Comparison of ENCODE assay signal across 11 mouse cellular contexts in the genomic region with DNA sequence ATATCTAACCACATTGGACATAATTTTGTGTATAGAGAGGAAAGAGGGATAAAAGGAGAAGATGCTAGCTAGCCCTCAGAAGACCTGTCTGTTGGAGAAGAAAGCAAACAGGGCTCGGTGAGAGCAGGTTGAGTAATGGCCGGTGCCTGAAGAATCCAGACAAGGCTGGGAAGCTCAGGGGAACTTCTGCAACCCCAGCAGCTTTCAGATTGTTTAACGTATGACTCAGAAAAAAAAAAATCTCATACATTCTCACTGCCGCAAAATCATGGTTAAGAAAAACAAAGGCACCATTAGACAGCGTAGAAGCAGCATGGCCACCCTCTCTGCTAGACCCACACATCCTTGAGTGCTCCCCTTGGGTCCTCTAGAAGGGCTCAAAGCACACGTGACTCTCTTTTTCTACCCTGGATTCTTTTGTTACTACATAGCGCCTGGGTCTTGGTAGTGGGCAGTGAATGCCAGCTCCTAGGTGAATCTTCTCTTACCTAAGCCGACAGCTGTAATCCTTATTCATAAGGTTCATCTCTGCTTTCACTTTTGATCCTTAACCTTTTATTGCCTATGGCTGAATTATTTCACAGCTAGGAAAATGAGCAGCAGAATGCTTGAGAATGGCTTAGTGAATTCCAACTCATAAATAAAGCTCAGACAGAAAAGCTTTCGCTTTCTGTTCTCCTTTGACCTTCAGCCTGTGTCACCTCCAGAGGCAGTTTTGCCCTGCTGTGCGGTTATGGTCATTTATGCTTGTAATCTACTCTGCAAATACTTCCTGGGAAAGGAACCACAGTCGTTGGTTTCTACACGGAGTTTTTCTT. TPM values are rescaled to one million over a fixed set of nuclear protein-coding genes. Genes with fewer than 3 reads are reported as not detected.
DNase-seq lines count a peak whose midpoint lies in the region; ATAC-seq and TF ChIP-seq lines count a peak whose summit lies in the region.
"Had no signal": no experiment of that assay in that cellular context is flagged by ENCODE, and none has a peak within 500 bp of the region (broad histone marks: within the 10 kb centered on the region; RNA-seq: fewer than 3 reads in every experiment).

No protein-coding gene starts in this region.

- no peaks in the 10 kb centered on the region for H3K9me3 ChIP-seq in liver, embryonic 13.5 days (replicated peaks)
- H3K9me3 ChIP-seq in stomach, postnatal 0 days (ENCODE audit: control insufficient read depth, low read length), result no peaks in the 10 kb centered on the region
- H3K9me3 ChIP-seq in hindbrain, embryonic 12.5 days (replicated peaks), result no peaks in the 10 kb centered on the region
- H3K9me3 ChIP-seq: midbrain, embryonic 15.5 days had no signal

- peak overlapping the region; percentile 58 for H3K4me2 ChIP-seq in liver, embryonic 13.5 days
- peak overlapping the region; percentile 14; the same call in 1 of the 2 replicates for H3K4me2 ChIP-seq in stomach, postnatal 0 days (replicated peaks; ENCODE audit: low read depth)
- H3K4me2 ChIP-seq in hindbrain, embryonic 12.5 days (replicated peaks), result no peak overlapping the region
- H3K4me2 ChIP-seq: midbrain, embryonic 15.5 days had no signal

- no peaks in the 10 kb centered on the region for H3K27me3 ChIP-seq in thymus, adult 2 months (ENCODE audit: control insufficient read depth, insufficient read depth, low read length)
- H3K27me3 ChIP-seq in liver, embryonic 13.5 days, result no peaks in the 10 kb centered on the region
- H3K27me3 ChIP-seq in stomach, postnatal 0 days (ENCODE audit: control insufficient read depth, insufficient read depth, low read length), result no peaks in the 10 kb centered on the region
- H3K27me3 ChIP-seq in hindbrain, embryonic 12.5 days, result no peaks in the 10 kb centered on the region
- H3K27me3 ChIP-seq: midbrain, embryonic 15.5 days had no signal

- TF ChIP-seq POLR2A in thymus, adult 2 months (IDR thresholded peaks at IDR 0.05; ENCODE audit: control insufficient read depth, extremely low read depth, insufficient read depth, low read length, poor library complexity), result no peak

- TF ChIP-seq EP300 in stomach, postnatal 0 days (optimal IDR thresholded peaks at IDR 0.05), result no peak

- H3K4me1 ChIP-seq in thymus, adult 2 months (replicated peaks; ENCODE audit: control insufficient read depth, insufficient read depth, low read length), result peaks cover 43% of the 10 kb centered on the region
- peaks cover 17% of the 10 kb centered on the region for H3K4me1 ChIP-seq in liver, embryonic 13.5 days (replicated peaks)
- H3K4me1 ChIP-seq in stomach, postnatal 0 days (replicated peaks; ENCODE audit: control insufficient read depth, insufficient read depth), result no peaks in the 10 kb centered on the region
- H3K4me1 ChIP-seq in hindbrain, embryonic 12.5 days, result no peaks in the 10 kb centered on the region
- H3K4me1 ChIP-seq: midbrain, embryonic 15.5 days had no signal

- ATAC-seq in liver, embryonic 13.5 days (ENCODE audit: low read depth), result no peak
- ATAC-seq in stomach, postnatal 0 days (ENCODE audit: low FRiP score, low TSS enrichment), result no peak
- no peak for ATAC-seq in hindbrain, embryonic 12.5 days (ENCODE audit: low FRiP score)
- ATAC-seq: midbrain, embryonic 15.5 days had no signal

- 5% methylated on average over 12 of the region's 12 CpGs for WGBS in thymus, adult 2 months
- WGBS in liver, embryonic 13.5 days (ENCODE audit: insufficient replicate concordance), result 26% methylated on average over 12 of the region's 12 CpGs
- 42% methylated on average over 12 of the region's 12 CpGs for WGBS in stomach, postnatal 0 days
- WGBS in hindbrain, embryonic 12.5 days, result 70% methylated on average over 12 of the region's 12 CpGs

- peak overlapping the region; percentile 15; the same call in 1 of the 2 replicates for H3K4me3 ChIP-seq in thymus, adult 2 months (ENCODE audit: control insufficient read depth, insufficient read depth, low read length)
- H3K4me3 ChIP-seq in liver, embryonic 13.5 days (replicated peaks), result peak overlapping the region; percentile 40
- no peak overlapping the region for H3K4me3 ChIP-seq in stomach, postnatal 0 days (ENCODE audit: low read depth, low read length)
- no peak overlapping the region for H3K4me3 ChIP-seq in hindbrain, embryonic 12.5 days
- H3K4me3 ChIP-seq: midbrain, embryonic 15.5 days had no signal

- H3K27ac ChIP-seq in thymus, adult 2 months (ENCODE audit: control insufficient read depth, insufficient read depth, low read length), result peak overlapping the region; percentile 89
- H3K27ac ChIP-seq in liver, embryonic 13.5 days, result peak overlapping the region; percentile 15; the same call in 1 of the 2 replicates
- no peak overlapping the region for H3K27ac ChIP-seq in stomach, postnatal 0 days (replicated peaks)
- no peak overlapping the region for H3K27ac ChIP-seq in hindbrain, embryonic 12.5 days
- H3K27ac ChIP-seq: midbrain, embryonic 15.5 days had no signal

- DNase-seq in adrenal gland, adult (ENCODE audit: inconsistent age in 2 of 2, low spot score in 1 of 2), result peak; percentile 8 to 63
- no peak for DNase-seq in adrenal gland, postnatal 4 days (ENCODE audit: low spot score in 2 of 2)
- DNase-seq in thymus, adult 2 months, result no peak
- no peak for DNase-seq in thymus, postnatal 36 days
- no peak for DNase-seq in liver, embryonic 13.5 days
- no peak for DNase-seq in stomach, postnatal 0 days (ENCODE audit: low spot score)
- no peak for DNase-seq in cerebellum, adult 11-12 months
- DNase-seq: cerebellum, adult 9-11 months; right cerebral cortex, postnatal 25 days had no signal

- H3K9ac ChIP-seq in liver, embryonic 13.5 days, result peak overlapping the region; percentile 26; the same call in 1 of the 2 replicates
- H3K9ac ChIP-seq in stomach, postnatal 0 days (ENCODE audit: low read length), result no peak overlapping the region
- H3K9ac ChIP-seq in hindbrain, embryonic 12.5 days, result no peak overlapping the region
- H3K9ac ChIP-seq: midbrain, embryonic 15.5 days had no signal

- no peaks in the 10 kb centered on the region for H3K36me3 ChIP-seq in thymus, adult 2 months (ENCODE audit: control insufficient read depth, insufficient read depth, low read length)
- H3K36me3 ChIP-seq in liver, embryonic 13.5 days, result no peaks in the 10 kb centered on the region
- no peaks in the 10 kb centered on the region for H3K36me3 ChIP-seq in stomach, postnatal 0 days (ENCODE audit: control insufficient read depth, insufficient read depth, low read length)
- H3K36me3 ChIP-seq in hindbrain, embryonic 12.5 days, result no peaks in the 10 kb centered on the region
- H3K36me3 ChIP-seq: midbrain, embryonic 15.5 days had no signal

- TF ChIP-seq CTCF in thymus, adult 2 months (IDR thresholded peaks at IDR 0.05; ENCODE audit: borderline replicate concordance, control insufficient read depth, extremely low read depth, insufficient read depth, low read length, poor library complexity), result no peak
- no peak for TF ChIP-seq CTCF in stomach, postnatal 0 days (IDR thresholded peaks at IDR 0.05; ENCODE audit: low read depth)

RNA-seq across cellular contexts. Expression of a gene that starts 20.6 kb away (rescaled TPM):
- 1 to 10 TPM; 3.2 to 3.4 TPM for total RNA-seq in adrenal gland, postnatal 4 days (2021)
- polyA plus RNA-seq in thymus, adult 2 months (2012; rRNA removed), result 48.4 and 48.5 TPM in 2 replicates
- 4.6 and 5.8 TPM in 2 replicates for polyA plus RNA-seq in liver, embryonic 13.5 days (2015; fragmentation: Nextera tagmentation; extraction: Ambion mirVana)
- polyA plus RNA-seq in stomach, postnatal 0 days (2015; fragmentation: Nextera tagmentation; extraction: Ambion mirVana), result 0.91 and 1.2 TPM in 2 replicates
- 2.6 and 3.0 TPM in 2 replicates for polyA plus RNA-seq in hindbrain, embryonic 12.5 days (2016; fragmentation: Nextera tagmentation; extraction: Ambion mirVana)

Comparison
In these comparisons a context has a peak if more than half of its experiments do, and no peak if none do; other contexts are left out.
1. DNase-seq: peak in adrenal gland, adult (2 of 2); none in adrenal gland, postnatal 4 days (0 of 2), thymus, adult 2 months (single experiment), thymus, postnatal 36 days (0 of 2), liver, embryonic 13.5 days (single experiment), stomach, postnatal 0 days (single experiment) and cerebellum, adult 11-12 months (single experiment).
2. H3K27ac ChIP-seq: peak in thymus, adult 2 months (single experiment) and liver, embryonic 13.5 days (single experiment); none in stomach, postnatal 0 days (single experiment) and hindbrain, embryonic 12.5 days (single experiment).
3. H3K4me3 ChIP-seq: peak in thymus, adult 2 months (single experiment) and liver, embryonic 13.5 days (single experiment); none in stomach, postnatal 0 days (single experiment) and hindbrain, embryonic 12.5 days (single experiment).